Mouse (Mus musculus): Measurements from ENCODE around the gene Bcl10. TPM values are rescaled to one million over a fixed set of nuclear protein-coding genes. Genes with fewer than 3 reads are reported as not detected.
"Not testable (repeated sequence)": the region's sequence is repeated elsewhere in the genome, so short reads cannot be mapped to it uniquely, and the experiment has no call there.

The Bcl10 gene
- polyA plus RNA-seq, 2 experiments from 2014 or later, result 51.9 to 53.0 TPM

DNA sequence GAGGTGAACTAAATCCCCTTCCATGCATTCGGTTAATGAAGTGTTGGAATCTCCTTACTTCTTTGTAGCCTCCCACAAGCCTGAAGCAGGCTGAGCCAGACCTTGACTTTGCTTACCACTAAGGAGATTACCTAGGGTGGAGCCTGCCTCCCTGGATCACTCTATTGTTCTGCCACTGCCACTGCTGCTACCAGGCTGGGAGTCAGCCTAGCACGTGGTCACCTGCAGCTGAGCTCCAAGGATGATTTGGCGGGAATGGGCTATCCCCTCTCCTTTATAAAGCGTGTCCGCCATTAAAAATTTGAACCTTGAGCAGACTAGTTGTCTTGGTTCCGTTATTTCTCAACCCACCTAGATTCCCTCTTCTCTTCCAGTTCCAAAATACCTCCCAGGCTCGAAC, 8.7 kb upstream of the Bcl10 start:
- not testable (repeated sequence) for ATAC-seq

DNA sequence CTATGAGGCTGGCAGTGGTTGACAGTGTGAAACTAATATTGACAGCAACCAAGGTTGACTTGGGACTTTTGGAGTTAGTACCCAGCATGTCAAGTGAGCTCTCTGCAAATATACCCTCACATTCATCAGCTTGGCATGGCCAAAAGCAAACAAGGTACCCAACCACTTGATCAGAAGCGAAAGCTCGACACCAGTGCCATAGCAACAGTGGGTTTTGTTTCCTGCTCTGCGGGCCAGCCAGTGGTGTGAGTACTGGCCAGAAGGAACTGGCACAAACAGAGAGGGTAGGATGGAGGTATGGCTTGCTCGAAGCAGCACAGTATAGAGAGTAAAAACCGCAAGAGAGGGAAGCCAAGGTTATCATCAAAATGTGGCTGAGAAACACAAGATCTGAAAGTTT, 6.2 kb upstream of the Bcl10 start:
- ATAC-seq, result peak; percentile 60

DNA sequence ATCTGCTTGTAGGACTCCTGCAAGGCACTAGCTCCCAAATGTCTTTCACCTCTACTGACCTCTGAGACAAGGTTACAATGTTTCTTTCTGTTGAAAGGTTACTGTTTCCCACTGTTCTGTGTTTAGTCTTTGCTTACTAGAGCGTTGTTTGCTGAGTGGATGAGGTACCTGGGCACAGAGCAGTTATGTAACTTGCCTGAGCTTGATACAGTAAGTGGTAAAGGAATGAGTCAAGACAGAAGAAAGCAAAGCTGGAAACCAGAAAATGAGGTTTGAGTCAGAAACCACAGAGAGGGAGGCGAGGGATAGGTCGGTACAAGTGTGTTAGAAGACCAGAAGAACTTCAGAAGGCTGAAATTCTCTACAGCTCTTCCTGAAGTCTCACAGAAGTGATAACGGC, 5.8 kb upstream of the Bcl10 start:
- peak; percentile 81 for ATAC-seq

DNA sequence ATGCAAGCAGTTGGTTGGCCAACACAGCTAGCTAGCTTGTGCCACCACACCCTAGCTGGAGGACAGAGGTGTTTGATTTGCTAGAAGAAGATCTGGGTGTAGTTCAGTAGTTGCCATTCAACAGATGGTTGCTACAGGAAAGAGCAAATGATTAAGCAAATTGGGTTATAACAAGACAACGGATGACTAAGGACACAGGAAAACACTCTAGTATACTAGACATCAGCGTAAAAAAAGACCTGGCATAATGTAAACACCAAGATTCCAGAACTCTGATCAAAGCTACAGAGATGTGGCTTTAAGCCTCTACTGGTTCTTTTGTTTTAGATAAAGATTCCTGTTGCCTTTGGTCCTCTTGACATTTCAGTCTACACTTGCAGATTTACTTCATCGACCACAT, 367 bp downstream of the Bcl10 start:
- ATAC-seq, result no peak

DNA sequence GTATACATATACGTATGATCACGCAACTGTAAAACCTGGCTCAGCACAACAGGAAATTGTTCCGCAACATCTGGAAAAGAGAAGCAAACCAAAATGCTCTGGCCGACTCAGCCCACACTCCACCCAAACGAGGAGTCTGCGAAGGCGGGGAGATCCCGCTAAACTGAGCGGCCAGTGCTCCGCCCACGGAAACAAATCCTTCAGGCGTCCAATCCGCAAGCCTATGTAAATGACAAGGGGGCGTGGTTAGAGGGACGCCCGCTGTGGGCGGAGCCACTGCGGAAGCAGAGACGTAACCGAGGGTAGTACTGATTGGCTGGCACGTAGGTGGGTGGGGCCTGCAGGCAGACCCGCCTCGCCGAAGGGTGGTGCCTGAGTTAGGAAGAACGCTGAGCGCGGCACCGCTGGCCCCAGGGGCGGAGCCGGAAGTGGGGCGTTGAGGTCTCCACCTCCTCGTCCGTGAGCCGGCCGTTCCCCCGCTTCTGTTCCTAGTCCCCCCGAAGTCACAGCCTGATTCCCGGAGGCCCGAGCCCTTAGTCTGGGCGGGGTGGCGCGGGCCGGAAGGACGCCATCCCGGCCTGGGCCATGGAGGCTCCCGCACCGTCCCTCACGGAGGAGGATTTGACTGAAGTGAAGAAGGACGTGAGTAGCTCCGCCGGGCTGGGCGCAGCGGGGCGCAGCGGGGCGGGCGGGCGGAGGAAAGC, 1.4 kb downstream of the Bcl10 start:
- peak; percentile 90 for ATAC-seq

DNA sequence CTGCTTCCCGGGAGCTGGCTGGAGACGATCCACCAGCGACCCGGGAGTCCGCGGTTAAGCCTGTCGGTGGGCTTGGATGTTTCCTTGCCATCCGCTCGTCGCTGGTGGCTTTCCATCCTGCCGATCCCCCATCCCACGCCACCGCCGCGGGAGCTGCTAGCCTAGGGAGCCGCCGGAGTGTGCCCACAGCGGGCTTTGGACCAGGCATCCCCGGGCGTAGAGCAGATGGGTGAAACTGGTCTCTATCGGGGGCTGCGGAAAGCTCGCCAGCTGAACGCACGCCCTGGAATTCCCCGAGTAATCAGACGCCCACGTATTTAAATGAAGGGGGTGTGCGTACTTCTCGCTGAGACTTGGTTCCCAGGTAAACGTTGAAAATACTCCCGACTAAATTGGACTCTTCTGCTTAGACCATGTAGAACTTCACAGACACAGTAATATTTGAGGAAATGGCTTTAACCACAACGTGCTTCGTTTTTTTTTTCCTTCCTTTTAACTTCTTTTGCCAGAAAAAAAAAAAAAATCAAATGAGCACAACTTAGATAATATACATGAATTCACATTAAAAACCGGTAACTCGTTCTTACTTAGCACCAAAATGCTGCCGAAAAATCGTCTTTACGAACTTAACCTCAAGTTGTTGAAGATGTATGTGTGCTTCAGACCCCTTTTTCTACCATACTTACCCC, 2.2 kb downstream of the Bcl10 start:
- ATAC-seq, result peak; percentile 28

DNA sequence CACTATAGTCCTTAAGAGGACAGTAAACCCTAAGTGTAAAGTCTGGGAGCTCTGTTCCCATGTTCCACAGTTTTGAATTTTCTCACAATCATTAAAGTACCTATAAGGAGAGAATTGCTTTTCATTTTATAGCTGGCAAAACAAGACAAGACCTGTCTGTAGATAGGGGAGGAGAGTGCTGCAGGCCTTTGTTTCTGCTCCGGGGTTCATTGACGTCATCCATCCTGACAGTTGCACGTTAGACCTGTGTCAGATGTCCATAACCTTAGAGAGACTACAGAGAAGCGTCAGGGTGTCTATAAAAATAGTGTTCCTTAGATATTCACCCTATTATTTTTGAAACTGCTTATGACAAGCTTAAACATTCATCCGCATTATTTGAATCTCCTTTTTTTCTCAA, 2.9 kb downstream of the Bcl10 start:
- no peak for ATAC-seq

DNA sequence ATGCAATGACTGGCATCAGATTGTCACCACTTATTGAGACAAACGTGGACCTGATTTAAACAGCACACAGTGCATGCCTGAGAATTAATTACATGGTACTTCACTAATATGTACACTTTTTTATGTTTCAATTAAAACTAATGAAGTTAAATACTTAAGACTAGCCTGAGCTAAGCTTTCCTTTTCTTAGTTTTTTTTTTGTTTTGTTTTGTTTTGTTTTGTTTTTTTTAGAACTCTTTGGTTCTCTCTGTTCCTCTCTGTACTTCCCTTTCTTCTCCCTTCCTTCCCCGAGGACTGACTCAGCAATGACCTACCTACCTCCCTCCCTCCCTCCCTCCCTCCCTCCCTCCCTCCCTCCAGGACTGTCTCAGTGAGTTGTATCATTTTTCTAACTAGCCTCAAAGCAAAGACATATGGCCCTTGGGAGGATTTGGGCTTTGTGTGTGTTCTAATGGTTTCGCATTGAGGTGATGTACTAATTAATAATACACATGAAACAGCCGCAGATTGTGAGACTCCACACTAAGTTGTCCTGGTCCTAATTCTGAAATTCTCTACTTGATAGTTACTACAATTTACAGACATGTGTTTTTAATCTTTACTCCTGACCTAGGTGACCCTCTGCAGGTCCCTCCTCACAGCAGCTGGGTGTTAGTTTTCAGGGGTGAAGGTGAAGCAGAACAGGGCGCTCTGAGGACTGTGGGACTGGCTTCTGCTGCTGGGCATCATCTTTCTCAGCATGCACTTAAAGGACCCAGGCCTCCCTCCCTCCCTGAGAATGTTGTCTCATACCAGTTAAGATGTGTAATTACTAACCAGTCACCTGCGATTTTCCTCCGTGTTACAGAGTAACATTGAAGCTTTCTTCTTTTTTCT, 7.2 kb downstream of the Bcl10 start:
- no peak for ATAC-seq

DNA sequence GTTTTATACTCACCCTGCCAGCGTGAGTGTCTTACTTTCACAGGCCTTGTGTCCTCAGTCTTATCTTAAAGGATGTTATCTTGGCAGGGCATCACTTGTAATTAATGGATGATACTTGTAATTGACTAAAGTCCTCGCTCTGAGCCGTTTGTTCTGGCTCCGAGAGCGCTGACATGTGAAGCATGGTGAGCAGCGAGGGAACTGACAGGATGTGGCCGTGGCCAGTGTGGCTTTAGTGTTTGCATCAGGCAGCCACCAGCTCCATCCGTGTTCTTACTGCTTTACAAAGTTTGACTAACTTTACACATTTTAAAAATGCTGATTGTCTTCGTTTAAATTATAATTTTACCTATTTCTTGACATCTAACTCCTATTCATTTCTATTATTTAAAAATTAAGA, 11.2 kb downstream of the Bcl10 start:
- peak; percentile 44 for ATAC-seq

DNA sequence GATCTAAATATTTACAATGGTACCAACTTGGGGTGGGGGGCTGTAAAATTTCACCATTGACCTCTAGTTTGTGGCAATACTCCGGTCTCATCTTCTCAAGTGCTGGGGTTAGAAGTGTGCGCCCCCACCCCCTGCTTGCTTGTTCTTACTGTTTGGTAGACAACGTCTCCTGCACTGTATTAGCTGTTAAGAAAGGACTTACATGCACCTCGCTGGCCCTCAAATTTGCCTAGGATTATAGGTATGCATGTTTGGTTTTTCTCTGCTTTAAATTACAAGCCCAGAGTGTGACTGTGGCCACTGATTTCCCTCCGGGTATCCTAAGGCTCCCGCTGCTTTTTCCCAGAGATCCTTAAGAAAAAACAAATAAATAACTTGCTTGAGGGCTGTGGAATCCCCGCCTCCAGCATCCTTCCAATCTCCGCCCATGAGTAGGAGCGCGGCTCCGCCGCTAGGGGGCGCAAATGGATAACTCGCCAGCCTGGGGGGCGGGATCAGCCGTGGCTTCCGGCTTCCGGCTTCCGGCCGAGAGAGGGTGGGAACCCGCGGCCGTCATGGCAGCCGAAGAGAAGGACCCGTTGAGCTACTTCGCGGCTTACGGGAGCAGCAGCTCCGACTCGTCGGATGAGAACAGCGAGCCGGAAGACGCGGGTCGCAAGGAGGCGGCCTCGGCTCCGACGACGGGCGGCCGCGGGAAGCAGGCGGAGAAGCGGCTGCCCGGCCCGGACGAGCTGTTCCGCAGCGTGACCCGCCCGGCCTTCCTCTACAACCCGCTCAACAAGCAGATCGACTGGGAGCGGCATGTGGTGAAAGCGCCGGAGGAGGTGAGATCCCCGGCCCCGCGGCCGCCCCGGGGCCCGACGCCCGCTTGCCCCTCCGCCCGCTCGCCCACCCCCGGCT, 15.2 kb downstream of the Bcl10 start, which contains the start of gene 2410004B18Rik:
2410004B18Rik (plus strand) TSS at position 510 of the 900 bp plus-strand sequence.
- ATAC-seq, result peak; percentile 88

DNA sequence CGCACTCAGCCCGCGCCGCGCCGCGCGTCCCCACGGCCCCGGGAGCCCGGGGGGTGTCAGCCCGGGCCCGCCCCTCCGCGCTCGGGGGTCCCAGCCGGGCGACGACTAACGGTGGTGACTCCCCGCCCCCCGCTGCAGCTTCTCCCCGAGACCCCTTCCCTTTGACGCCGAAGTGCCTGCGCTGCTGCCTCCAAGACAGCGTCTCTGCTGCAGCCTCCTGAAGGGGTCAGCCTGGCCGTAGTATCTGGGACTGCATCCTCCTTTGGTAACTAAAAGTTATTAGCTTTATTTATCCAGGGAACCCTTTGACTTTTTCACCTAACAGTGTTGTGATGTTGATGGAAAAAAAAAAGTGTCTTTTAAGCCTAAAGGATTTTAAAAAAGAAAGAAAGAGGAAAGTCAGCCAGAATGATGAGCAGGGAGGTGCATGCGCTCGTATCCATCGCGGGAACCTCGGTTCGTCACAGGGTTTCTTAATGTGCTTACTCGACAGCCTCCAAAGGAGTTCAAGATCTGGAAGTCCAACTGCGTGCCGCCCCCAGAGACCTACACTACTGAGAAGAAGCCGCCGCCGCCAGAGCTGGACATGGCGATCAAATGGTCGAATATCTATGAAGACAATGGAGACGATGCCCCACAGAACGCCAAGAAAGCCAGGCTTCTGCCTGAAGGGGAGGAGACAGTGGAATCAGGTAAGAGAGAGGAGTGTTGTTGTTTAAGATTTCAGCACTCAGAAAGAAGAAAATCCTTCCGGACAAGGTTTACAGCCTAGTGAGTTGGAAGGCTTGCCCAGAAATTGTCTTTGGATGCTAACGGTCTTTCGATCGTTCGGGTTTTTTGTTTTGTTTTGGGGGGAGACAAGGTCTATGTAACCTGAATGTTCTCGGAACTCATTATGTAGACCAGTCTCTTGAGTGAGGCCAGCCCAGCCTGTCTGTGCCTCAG, 16.1 kb downstream of the Bcl10 start:
- ATAC-seq, result no peak

DNA sequence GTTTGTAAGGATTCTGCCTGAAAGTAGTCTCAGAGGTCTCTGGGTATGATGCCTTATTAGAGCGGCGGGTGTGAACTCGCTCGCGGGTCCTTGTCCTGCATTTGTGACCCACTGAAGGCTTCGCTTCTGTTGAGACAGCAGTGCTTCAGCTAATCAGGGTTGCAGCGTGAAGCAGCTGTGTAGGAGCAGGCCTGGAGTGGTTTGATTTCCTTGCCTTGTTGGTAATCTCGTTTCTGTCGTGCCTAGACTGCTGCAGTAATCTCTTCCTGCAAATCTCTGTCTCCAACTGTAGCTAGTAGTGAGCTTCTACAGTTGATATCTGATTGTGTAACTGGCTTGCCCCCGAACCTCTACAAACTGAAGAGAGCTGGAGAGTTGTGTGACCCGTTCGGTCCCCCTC, 16.8 kb downstream of the Bcl10 start:
- ATAC-seq, result no peak

DNA sequence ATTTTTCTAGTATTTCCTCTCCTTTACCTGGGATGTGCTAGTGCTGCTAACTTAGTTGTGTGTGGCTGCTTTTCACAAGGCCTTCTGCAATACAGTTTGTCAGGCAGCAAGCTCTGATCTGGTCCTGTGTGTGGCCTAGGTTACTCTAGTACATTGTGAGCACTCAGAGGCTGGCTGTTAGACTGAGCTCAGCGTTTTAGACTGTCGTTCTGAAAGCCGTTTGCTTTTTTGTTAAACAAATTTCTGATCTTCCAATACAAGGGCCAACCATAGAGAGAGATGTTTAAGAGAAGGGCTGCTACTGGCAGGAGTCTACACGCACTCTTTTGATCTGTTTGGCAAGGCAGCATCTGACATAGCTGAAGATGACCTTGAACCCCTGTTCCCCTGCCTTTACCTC, 17.4 kb downstream of the Bcl10 start:
- no peak for ATAC-seq

DNA sequence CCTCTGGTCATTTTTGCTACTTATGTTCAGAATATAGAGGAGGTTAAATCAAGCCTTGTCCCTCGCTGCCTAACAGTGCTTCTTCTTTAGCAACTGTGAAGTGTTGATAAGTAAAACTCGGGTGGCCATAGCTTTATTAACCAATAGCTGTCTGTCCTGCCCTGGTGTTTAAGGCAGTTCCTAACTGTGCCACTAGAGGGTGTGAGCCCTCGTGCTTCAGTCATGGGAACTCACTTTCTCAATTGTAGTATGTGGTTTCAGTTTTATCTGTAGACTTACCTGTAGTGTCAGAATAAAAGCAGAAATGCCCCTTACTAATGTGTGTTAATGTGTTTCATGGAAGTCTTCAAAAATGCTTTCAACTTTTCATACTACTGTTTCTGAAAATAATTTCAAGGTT, 19.4 kb downstream of the Bcl10 start:
- ATAC-seq, result peak; percentile 65

DNA sequence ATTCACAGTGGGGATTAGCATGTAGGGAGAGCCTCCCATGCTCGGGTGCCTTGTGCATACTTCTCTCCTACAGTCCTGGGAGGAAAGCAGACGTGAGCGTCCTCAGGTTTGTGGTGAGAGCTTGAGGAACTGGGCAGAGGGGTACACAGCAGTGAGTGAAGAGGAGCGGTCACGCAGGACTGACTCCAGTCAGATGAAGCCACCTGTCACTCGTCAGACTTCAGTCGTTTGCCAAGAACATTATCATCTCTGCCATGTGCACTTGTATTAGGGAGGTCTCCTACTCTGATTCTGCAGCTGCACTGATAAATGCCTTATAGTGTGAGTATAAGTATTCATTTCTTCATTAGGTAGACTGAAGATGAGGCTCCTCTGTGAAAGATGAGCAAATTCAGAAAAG, 21.7 kb downstream of the Bcl10 start:
- no peak for ATAC-seq

DNA sequence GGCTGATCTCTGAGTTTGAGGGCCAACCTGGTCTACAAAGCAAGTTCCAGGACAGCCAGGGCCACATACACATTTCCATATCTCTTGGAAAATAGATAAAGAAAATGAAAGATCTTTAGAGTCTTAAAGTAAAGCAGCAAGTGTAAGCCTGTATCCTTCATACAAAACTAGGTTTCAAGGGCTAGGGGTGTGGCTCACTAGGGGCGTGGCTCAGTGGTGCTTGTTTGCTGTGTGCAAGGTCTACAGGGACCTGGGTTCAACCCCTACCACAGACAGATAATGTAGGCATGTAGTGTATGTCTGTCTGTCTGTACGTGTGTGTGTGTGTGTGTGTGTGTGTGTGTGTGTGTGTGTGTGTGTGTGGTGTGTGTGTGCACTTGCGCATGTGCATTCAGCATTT, 23.3 kb downstream of the Bcl10 start:
- no peak for ATAC-seq

DNA sequence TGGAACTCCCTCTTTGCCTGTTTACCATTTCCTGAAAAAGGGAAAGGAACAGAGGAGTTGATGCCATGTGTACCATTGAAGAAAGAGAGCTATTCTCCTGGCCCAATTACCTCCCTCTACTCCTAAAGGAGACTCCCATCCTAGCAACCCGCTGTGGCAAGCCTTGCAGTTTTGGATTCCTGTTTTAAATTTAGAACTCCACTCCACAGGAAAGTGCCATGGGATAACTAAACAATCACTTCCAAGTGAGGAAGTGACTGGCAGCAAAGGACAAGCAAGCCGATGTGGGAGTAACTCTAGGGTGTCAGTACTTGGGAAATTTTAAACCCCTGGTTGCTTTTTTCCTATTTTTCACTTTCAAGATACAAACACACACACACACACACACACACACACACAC, 24.1 kb downstream of the Bcl10 start:
- ATAC-seq, result no peak

DNA sequence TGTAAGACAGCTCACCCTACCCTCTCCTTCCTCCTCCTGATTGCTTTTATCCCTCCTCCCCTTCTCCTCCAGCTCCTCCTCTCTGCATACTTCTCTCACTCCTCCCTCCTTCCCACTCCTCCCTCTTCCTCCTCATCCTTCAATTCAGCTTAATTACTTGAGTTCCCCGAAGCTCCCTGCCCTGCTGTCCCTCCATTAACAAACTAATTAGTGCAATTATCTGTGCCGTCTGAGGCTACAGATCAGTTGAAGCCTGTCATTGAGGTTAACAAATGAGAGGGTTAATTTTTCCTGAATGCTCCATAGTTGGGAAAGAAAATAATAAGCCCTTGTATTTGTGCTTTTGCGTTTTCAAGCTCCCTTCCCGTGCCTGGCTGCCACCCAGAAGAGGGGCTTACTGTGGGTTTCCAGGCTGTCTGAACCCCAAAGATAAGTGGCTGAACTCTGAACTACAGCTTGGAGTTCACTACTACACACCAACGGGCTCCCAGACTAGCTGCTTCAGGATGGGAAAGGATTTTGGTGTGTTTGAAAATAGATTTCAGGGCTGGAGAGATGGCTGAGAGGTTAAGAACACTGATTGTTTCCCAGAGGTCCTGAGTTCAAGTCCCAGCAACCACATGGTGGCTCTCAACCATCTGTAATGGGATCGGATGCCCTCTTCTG, 25.1 kb downstream of the Bcl10 start:
- no peak for ATAC-seq

DNA sequence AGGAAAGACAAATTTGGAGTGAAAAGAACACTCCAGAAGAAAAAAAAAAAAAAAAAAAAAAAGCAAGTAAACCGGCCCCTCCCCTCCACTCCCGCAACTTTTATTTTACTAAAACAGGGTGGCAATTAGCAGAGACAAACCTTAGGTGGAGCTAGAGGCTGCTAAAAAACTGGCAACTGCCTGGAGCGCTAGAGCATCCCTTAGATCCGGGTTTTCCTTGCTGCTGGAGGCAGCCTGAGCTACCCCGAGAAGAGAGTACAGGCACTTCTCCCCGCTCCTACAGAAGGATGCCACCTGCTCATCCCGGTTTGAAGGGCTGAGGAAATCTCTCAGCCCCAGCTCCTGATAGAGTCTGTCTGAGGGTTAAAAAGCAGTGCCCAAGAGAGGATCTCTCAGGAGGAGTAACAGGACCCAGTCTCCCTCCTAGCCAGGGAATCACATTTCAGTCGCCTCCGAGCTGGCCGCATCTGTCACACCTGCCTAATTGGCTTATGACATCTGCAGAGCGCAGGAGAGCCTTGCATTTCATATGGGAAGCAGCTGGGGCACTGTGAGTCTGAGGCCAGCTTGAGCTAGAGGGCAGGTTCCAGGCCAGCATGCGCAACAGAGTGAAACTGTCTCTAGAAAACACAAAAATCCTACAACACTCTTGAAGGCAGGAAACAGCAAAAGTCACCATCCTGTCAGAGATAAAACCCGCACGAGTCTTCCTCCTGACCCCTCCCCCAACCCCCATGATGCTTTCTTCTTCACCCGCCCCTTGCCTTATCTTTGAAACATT, 27.6 kb downstream of the Bcl10 start:
- peak; percentile 82 for ATAC-seq

DNA sequence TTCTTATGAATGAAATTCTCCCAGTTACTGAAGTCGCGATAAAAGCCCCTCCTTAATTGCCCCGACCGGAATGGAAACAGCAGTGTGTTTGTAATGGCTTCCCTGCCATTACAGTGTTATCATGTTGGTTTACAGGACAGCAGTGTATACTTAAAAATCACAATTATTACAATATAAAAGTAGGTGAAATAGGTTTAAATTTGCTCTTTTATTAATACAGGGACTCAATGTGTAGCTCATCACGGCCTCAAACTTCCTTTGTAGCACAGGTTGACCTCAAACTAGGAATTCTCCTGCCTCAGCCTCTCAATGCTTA, 28.2 kb downstream of the Bcl10 start:
- ATAC-seq, result no peak
